Mouse (Mus musculus) right cerebral cortex, adult 2 months (tissue): Measurements from ENCODE around the gene Marveld2.

ENCODE experiments used
- DNase-seq, 2 experiments: peaks; one replicate each; pipeline ENCODE4 v3.0.0; 2021 to 2022; ENCODE audit warnings: low spot score in 2 of 2

Marveld2 gene

DNA sequence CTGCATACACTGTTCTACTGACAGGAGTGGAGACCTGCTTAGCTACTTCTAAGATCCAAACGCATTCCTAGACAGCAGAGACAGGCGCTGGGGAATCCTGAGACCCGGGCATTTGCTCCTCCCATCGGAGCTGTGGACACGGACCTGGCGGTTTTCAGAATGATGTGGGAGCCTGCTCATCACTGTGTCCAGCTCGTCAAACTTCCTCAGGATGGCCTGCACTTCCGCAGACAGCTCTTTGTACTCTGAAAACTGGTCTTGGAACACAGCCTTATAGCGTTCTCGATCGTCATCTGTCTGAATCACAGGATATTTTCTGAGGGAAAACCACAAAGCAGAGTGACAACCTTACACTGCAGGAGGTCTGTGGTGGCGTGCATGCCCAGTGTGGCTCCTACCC, 16.5 kb downstream of the Marveld2 start:
- DNase-seq: no peak

DNA sequence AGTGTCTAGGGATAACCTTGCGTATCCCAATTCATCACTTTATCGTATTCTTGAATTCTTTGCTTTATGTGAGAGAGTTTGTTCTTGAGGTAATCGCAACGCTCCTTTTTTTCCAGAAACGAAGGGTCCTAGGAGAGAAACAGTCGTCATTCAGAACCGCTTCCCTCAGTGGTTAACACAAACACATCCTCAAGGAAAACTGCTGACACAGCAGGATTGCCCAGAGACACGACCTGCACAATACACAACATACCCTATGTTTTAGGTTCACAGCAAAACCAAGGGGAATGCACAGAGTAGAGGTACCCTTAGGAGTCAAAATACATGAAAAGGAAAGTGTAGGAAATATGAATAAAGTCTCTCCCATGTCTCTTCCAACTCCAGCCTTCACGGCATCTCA, 19.5 kb downstream of the Marveld2 start:
- DNase-seq: no peak

DNA sequence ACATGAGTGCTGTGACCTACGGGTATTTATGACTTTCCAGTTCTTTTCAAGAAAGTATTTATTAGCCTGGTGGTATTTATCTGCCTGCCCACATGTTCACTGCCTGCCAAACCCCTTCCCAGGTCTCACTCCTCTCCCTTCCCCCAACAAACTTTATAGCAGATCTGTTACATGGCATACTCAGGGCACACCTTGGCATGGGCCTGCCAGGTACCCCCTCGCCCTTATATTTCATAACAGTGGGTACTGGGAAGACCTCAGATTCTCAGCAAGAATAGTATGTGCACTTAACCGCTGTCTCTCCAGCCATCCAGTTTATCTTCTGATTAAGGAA, 21.3 kb downstream of the Marveld2 start:
- DNase-seq: no peak

DNA sequence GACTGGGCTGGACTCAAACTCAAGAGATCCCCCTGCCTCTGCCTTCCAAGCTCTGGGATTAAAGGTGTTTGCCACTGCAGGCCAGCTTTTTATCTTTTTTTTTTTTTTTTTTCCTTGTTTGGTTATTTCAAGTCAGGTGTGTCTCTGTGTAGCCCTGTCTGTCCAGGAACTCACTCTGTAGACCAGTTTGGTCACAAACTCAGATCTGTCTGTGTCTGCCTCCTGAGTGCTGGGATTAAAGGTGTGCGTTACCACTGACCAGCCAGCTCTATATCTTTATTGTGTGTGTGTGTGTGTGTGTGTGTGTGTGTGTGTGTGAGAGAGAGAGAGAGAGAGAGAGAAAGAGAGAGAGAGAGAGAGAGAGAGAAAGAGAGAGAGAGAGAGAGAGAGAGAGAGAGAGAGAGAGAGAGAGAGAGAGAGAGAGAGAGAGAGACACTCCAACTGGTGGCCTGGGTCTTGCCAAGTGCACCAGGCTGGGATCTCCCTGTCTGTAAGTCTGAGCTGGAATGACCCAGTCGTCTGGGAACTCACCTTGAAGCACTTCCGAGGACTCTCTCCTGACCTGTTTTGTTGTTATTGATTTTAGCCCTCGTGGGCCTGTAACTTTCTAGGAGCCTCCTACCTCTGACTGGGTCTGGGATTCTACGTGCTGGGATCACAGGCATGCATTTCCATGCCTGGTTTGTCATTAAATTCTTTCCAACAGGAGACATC, 21.8 kb downstream of the Marveld2 start:
- no peak for DNase-seq

DNA sequence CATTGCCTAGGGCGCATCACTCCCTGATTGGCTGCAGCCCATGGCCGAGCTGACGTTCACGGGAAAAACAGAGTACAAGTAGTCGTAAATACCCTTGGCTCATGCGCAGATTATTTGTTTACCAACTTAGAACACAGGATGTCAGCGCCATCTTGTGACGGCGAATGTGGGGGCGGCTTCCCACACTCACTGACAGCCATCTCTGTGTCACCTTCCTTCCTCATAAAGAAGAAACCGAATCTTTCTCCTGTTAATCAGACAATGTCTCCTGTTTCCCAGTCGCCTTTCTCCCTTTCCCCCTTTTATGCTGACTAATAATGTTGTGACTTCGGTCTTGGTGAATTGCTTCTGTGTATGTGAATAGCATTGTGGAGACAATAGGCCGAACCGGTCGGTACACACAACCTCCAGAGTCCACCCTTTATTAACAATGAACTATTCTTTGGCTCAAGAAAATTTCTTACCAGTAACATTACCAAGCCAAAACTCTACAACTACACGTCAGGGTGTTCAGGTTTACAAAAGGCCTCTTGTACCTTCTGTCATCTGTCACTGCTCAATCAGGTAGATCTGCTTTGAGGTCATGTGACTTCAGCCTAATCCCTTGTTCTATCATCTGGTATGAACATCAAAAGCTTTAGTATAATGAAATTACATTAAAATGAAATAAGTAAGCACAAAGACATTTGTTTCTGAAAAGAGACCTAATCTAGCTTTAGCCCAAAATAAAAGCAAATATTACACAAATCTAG, 22.6 kb downstream of the Marveld2 start:
- DNase-seq: peak; percentile 13 to 52

DNA sequence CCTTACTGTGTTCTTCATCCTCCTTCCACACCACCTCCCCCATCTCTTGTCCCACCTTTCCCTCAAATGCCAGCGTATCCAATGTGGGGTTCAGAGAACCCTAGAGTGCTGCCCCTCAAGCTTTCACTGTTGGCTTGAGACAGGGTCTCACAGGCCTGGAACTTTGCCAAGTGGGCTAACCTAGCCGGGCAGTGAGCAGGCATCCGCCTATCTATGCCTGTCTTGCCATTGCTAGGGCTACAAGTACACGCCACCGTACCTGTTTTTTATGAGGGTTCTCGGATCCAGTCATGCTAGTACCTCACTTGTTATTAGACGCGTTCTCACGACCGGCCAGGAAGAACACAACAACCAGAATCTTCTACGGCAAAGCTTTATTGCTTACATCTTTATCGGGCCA, 28.1 kb downstream of the Marveld2 start:
- no peak for DNase-seq

DNA sequence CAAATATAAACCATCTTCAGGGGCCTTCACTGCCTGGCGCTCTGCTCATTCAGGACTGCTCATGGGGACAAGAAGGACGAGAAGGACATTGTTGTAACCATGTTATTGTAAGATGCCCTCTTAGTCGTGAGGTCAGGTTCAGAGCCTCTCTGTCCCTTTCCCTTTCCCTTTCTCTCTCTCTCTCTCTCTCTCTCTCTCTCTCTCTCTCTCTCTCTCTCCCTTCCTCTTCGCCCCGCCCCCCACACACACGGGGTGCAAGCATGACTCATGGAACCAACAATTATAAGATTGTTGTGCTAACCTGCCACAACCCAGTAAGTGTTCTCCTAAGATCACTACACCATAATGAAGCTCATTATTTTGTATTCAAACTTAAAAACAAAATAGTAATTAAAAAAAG, 34.6 kb downstream of the Marveld2 start:
- no peak for DNase-seq

DNA sequence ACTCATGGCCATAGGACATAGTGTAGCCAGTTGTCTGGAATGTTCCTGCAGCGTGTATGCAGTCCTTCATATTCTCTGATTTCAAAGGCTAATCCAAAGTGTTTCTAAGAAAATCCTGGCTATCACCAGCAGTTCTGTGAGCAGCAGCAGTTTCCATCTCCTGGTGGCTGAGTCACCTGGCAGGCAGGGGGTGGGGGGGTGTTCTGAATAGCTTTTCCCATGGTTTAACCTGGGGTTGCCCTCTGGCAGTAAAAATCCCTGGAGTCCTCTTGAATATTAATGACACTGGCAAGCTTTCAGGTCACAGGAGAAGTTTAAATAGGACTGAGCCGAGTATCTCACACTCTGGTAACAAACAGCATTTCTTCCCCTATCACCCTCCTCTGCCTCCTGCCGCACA, 35.1 kb downstream of the Marveld2 start:
- DNase-seq: no peak

DNA sequence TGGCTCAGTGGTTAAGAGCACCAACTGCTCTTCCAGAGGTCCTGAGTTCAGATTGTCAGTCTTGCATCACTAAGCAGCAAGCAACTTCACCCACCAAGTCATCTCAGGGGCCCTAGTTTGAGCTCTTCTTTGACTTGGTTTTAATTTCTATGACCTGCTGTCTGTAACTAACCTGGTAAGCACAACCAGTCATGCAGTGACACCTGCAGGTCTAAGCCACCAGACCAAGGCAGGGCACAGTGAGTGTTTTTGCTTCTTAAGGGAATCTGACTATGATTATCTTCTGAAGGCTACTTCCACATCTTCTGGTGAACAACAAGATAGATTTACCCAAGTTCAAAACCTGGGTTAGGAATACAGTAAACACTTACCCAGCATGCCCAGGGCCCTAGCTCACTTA, 36.8 kb downstream of the Marveld2 start:
- DNase-seq: no peak

DNA sequence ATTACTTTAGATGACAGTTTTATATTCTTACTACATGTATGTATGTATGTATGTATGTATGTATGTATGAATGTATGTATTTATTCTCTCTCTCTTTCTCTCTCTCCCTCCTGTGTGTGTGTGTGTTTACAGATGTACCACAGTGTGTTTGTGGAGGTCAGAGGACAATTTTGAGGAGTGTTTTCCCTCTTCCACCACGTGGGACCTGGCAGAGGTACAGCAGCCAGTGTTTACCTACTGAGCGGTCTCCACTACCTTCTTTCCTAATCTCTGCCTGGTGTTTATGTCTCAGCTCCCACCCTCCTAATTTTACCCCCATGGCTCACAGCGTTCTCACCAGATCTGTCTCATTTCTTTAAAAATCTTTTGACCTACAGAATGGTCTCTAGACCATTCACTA, 37.6 kb downstream of the Marveld2 start:
- no peak for DNase-seq

DNA sequence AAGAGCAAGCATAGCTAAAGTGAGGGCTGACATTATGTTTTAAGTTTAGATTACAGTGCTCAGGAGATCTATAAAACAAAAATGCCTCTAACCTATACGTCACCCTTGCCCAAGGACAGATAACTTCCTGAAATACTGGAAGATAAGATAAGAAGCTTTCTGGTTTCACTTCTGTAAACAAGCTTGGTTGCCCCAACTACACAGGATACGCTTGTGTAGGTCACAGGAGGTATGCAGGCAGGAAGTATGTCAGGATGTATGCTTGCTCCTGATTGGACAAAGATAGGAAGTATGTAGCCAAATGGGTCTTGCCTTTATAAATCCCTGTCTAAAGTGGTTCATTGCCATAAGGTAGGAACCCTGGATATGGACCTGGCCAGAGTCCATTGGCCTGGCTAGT, 40.8 kb downstream of the Marveld2 start:
- no peak for DNase-seq

DNA sequence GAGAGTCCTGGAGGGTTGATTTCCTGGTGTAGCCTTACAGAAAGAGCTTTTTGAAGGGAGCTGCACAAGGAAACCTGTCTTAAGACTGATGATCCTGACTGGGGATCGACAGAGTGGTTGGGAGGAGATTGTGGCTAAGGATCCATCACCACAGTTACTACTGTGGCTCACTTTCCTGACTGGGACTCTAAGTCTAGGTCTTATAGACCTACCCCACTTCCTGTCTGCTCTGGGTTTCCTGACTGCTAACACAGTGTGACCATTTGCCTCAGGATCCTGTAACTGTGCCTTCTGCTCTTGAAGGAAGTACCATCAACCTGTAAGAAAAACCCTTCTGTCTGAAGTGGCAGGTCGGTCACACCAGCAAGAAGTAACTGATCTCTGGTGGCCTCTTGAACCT, 46.1 kb downstream of the Marveld2 start:
- no peak for DNase-seq

DNA sequence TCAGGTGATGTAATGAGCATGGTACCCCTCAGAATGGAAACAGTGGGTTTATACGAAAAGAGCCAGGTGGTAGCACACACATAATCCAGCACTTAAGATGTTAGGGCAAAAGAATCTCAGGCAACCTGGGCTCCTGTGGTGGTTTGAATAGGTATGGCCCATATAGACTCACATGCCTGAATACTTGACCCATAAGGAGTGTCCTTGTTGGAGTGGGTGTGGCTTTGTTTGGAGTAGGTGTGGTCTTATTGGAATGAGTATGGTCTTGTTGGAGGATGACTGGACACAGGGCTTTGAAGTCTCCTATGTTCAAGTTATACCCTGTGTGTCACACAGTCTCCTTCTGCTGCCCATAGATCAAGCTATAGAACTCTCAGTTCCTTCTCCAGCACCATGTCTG, 48.4 kb downstream of the Marveld2 start:
- no peak for DNase-seq

DNA sequence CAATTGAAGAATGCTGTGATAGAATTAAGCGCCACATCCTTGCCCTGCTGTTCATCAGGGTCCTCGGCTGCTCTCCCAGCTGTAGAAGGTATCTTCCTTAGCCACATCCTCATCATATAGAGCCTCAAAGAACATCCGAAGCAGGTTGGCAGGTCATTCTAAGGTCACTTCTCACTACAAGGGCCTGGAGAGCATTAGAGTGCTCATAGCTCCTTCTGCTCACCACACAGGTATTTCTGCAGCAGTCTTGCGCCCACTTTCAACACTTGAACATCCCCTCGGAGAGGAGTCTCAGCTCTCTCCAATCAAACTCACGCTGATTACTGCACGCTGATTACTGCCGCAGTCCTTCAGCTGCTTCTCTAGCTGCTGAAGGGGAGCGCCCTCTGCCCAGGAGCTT, 57.3 kb downstream of the Marveld2 start:
- no peak for DNase-seq

DNA sequence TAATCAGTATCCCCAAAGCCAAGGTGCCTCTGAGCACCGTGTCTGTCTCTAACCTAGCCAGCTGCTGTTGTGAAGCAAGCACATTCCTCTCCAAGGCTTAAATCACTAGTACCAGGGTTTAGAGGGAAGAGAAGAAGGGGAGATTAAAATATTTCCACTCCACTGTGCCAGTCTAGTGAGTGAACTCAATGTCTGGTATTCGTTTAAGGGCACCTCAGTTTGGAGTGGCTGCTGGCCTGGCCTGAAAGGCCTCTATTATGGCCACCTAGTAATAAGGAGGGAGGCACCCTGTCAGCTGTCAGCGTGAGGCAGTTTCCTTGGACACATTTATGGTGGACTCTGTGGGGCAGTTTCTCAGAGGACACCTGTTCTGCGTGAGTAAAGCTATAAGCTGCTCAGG, 59.8 kb downstream of the Marveld2 start:
- DNase-seq: no peak

DNA sequence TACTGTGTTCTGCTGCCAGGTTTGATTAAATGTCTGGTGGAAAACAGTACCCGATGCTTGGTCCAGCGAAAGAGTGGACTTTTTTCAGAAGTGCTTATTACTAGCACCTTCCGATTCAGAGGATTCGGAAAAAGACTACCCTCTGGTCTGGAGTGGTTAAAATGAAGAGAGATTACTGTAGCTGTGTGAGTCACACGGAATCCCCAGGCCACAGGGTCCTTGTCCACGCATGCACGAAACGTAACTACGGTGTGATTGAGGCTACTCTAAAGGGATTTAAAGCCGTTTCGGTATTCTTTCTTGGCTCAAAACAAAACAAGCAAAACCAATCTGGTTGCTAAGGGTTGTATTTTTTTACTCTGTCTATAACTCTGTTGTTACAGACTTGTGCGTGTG, 63.7 kb downstream of the Marveld2 start:
- peak in 1 of 2 experiments; percentile 7 for DNase-seq

DNA sequence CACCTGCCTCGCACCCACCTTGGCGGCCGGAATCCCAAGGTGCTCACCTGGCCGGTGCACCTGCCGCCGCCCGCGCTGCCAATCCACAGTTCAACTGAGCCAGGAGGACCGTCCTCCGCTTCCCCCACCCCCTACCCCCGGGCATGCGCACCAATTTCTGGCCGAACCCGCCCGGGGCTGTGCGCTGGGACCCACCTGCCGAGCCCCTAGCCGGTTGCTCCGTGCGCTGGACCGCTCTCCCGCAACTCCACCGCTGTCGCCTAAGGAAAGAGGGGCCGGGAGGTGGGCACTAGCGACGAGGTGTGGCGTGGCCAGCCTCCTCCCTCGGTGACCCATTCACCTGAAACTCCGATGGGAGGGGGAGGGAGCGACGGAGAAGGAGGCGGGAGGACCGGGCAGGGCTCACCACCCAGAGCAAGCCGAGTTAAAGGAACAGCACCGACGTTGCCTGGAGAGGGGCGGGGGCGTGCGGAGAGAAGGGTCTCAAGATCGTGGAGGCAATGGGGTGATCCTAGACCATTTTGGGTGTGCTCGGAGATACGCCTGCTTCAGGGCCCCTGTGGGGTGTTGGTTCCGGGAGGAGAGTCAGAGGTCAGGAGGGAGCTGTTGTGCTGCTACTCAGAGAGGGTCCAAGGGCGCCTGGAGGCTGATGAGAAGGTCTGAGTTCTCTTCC, 64.3 kb downstream of the Marveld2 start, which contains the start of gene Ocln:
Gene Ocln (minus strand): TSS at position 350 of the 673 bp plus-strand sequence.
- DNase-seq: peak; percentile 13 to 26

DNA sequence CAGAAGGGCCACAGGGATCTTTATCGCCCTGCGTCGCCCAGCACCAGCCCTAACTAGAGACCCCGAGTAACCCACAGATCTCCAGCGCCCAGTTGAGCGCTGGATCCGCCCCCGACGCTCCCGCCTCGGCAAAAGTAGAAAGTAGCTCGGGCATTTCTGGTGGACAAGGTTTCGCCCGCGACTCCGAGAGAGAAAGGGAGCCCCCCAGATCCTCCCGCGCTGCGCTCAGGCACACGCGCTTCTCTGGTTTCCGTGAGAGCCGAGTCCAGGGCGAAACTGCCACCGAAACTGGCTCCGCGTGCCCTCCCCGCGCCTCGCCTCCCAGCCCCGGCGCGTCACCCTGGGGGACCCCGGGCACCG, 64.8 kb downstream of the Marveld2 start:
- peak; percentile 4 to 12 for DNase-seq

DNA sequence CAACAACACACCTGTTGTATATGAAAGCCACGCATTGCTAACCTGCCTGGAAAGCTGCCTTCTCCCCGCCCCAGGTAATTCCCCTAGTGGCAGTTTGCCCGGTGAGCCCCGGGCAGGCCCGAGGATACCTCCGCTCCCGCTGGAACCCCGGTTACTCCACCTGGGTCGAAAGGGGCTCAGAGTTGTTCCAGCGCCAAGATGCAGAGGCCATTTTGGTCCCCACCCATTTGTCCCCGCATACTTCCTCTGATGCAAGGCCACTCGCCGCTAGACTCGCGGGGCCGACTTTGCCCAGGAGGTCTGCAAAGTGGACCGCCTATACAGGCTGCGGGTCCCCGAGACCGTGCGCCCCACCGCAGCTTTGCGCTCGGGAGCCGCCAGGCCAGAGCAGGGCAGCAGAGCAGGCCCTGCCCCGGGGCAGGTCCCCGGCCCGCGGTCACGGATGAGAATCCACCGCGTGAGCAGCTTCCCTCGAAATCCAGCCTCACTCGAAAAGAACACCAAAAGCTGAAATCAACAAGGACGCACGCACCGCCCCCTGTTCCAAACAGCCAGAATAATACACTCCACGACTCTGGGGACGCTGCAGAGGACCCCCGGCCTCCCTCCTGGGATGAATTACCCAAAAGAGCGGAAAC, 65.3 kb downstream of the Marveld2 start:
- peak; percentile 3 to 4 for DNase-seq

DNA sequence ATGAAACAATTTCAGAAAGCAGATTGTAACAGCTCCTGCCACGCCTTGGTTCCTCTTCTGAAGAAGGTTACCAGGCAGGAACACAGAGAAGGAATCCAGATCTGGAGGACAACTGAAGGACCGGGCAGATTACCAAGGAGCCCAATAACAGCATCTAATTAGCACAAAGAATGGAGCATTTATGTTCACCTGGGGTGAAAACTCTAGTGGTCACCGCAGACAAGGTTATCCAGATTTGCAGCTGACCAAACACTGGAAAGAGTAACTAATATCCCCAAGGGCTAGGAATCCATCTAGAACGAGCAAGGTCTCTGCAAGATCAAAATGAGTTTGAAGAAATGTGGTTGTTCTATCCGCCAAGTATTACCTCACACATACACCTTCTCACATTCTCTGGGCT, 69.5 kb downstream of the Marveld2 start:
- DNase-seq: no peak
